Mouse (Mus musculus): Measurements from ENCODE around the gene Lifr.

DNA sequence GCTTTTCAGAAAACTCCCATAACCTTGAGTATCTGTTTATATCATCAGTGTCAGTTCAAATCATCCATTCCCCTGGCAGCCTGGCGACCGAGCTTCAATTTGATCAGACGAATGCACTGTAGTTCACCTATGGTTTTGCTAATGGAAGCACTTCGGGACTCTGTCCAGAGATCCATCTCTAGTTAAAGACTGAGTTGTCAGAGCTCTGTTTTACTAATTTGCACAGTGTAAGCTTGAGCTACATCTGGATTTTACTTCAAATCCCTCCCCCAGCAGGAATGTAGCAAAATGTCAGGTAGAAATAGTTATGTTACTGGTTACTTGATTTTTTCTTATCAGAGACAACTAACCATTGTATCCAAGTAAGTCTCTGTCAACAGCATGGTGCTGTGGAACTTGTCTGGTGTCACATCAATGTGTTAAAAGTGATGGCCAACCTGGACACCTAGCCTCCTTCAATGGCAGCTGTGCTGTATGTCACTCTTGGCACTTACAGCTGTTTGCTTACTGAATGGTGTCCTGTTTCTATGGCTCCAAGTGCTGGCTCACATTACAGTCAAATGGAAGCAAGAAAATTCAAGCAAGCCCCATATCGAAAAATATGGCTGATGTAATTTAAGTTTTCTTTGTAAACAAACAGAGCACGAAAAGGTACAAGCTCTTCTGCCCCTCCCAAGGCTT is 22.0 kb downstream of the Lifr start:
- TF ChIP-seq EP300 (IDR thresholded peaks at IDR 0.05; ENCODE audit: low read depth) (no peak), CTCF (IDR thresholded peaks at IDR 0.05; ENCODE audit: low read depth) (no peak)
